Mouse (Mus musculus): ENCODE results near the gene Casz1. TPM values are rescaled to one million over a fixed set of nuclear protein-coding genes. Genes with fewer than 3 reads are reported as not detected.

The Casz1 gene
- total RNA-seq, 1 experiment from 2014 or later: 7.0 TPM

DNA sequence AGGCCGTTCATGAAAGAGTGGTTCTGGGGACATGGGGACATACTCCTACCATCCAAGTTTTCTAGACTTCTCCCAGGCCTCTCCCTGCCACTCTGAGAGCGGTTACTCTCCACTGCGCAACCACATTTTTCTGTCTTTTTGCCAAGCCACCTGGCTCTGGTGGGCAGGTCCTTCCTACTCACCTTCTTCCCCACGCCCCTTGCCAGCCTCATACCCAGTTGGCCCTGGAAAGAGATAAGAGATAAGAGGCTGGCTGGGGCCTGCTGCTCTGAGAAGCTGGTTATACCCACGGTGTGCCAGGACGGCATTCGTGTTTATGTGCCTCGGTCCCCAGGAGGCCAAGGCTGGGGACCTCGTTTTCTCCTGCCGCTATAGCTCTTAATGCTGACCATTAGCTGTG is 102.6 kb downstream of the Casz1 start:
- no peak for DNase-seq

GRCm38 (mm10) chr4:148908214-148908681 is 104.0 kb downstream of the Casz1 start:
- peak; percentile 42 for DNase-seq

DNA sequence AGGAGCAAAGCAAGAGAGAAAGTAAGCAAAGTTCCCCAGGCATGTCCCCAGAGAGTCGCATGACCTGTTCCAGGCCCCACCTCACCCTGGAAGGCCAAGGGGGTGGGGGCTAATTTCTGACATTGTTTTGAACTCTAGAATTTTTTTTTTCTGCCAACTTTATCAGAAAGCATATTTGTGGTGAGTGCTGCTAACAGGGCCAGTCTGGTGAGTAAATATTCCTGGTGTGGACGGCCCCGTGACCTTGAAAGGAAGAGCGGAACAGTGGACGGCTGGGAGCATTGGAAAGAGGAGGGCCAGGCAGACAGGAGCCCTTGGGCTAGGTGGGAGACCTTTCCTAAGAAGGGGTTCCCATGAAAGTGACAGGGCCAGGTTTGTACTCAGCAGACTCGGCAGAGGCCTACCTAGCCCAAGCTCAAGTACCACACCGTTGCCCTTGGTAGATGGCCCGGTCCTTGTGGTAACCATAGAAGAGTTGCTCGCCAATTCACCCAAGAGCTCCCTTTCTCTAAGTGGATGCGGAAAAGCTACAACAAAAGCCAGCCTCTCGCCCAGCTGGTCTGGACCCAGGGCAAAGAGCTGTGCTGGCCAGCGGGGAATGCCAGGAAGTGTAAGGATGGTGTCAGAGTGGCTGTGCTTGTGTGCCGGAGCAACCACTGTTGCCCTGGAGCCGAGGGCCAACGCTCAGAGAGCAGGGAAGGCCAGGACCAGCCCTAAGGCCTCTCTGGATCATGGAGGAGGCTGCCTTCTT is 104.7 kb downstream of the Casz1 start:
- peak; percentile 22 for DNase-seq

DNA sequence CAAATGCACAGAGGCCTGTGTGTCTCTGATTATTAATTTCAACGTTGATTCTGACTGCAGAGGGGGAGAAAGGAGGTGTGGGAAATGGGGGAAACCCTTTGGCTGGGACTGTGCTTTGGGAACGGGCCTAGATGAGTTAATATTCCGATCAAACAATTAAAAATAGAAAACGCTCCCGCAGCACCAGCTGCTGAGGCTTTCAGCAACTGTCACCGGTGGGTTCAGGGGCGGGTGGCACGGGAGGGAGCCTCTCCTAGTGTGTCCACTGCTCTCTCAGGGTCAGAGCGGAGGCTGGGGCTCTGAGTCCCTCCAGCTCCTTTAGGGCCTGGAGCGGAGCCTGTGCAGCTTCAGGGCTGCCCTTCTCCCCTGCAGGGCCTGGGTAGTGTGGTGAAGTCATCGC is 105.3 kb downstream of the Casz1 start:
- no peak for DNase-seq

DNA sequence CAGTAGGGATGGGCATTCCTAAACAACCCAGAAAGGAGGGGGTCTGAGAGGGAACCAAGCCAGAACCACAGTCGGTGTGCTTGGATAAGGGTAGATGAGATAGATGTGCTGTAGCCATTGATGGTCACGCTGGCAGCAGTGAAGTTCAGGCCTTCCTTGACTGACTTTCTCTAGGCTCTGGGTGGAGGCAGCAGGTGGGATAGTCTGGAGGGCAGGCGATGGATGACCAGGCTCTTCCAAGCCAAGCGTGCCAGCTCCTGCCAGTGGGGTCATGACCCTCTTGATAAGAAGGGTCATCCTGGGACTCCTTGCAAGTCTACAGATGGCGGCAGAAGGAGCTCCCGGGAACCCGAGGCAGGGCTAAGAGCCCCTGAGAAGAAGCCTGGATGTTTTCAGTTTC is 107.9 kb downstream of the Casz1 start:
- no peak for DNase-seq

GRCm38 (mm10) chr4:148912826-148913590 is 108.8 kb downstream of the Casz1 start:
- no peak for DNase-seq

DNA sequence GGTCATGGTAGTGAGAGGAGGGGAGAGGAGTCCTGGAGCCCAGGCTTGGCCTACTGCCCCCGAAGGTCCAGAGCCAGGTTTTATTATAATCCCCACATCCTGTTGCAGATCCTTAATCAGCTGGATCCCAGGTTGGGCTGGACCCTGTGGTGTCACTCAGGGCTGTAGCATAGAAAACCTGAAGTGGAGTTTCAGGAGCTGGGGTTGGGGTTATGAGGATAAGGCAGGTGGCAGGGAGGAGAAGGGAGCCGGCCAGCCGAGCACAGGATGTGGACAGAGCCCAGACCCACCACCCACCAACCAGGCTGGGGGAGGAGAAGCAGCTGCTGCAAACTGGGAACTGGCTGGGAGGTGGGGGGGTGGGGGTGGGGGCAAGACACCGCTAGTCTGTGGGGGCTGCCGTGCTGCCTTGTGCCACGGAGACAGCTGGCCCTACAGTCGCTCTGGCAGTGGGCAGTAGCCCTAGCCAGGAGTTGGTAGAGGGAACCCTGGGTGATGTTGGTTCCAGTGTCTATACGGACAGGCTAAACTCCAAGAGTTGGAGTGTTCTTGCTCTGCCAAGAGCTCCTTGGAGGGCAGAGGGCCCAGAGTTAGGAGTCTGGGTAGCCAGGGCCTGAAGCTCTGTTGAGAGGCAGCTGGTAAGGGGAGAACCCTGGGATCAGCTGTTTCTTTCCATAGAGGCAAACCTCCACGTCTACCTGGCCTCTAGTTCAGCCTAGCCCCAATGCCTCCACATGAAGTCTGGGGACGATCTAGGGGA is 110.8 kb downstream of the Casz1 start:
- peak; percentile 75 for DNase-seq

DNA sequence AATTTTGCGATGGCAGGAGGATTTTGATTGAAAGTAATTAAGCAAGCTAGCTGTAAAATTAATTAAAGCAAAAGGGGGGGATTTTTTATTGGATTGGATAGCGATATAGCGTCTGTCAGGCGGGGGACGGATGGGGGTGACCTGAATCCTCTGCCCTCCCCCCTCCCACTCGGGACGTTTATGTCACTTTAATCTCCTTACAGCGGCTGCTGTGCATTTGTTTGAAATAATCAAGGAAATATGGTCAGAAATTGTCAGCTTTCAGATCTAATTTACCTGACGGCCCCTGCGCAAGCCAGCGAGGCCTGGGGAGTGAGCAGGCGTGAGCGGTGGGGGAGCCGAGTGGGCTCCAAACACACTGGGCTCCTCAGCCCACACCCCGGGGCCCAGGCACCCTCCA is 111.6 kb downstream of the Casz1 start:
- DNase-seq: no peak

DNA sequence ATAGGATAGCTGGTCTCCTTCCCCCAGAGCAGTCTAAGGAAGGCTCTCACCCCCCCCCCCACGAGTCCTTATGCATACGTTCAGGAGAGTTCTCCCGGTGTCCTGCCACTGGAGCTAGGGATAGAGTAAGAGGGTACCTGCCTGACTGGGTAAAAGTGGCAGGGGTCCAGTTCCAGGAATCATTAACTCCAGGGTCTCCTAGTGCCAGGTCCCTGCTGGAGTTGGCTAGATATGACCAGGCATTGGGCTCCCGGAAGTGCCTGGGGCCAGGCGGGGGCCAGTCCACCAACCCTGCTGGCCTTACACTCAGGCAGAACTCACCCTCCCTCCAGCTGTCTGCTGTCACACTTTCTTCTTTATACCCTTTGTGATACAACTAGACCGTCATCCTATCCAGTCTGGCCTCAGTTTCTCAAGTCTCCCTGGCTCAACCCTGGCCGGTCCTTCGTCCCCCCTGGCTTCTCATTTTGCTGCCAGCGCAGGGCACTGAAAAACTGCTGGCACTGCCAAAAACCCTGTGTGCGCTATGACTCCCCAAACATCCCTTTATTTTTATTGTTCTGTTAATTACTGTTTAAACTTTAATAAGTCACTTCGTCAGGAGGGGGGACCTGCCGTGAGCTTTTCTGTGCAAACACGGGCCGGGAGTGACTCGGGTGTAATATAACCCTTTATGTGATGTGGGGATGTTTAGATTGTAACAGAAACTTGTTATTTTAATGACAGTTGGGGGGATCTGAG is 114.6 kb downstream of the Casz1 start:
- DNase-seq: no peak

DNA sequence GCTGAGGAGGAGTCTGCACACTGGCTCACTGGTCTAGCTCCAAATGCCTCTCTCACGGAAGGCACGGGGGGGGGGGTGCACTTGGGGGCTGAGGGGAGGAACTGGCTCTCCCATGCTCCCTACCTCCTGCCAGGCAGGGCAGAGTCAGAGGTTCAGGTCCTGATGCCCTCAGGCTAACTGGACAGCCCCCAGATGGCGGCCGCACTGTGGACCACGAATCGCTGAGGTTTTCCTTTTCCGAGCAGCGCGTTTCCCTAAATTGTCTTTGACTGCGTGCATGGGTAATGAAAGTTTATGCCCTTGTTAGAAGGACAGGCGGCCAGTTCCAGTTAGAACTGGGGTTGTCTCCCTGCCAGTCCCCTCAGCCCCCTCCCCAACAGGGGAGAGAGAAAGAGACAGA is 116.4 kb downstream of the Casz1 start:
- DNase-seq: no peak

DNA sequence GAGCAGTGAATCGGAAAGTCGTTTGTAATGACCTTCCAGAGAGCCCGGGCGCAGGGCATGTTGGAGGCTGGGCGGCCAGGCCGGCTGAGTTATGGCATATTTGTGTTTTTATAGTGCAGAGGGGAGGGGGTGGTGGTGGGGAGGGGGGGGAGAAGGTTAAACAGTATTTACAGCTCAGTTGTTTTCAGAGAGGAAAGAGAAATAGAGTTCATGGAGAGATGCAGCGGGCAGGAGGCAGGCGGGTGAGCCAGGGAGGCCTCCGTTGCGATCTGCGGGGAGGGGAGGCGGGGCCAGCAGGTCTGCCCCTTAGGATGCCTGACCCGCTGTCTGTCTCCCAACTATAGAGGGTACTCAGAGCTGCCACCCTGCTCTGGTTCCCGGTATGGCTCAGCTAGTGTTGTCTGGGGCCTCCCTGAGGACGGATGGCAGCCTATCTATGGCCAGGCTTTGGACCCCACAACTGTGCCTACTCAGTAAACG is 118.0 kb downstream of the Casz1 start:
- DNase-seq: peak; percentile 47

GRCm38 (mm10) chr4:148923414-148923813 is 119.2 kb downstream of the Casz1 start:
- no peak for DNase-seq

- DNase-seq: no peak
Measured at GRCm38 (mm10) chr4:148923976-148924375, 119.7 kb downstream of the Casz1 start.

- peak; percentile 54 for DNase-seq
Measured at GRCm38 (mm10) chr4:148925589-148926359, 121.5 kb downstream of the Casz1 start.

GRCm38 (mm10) chr4:148926459-148926858 is 122.2 kb downstream of the Casz1 start:
- DNase-seq: no peak

DNA sequence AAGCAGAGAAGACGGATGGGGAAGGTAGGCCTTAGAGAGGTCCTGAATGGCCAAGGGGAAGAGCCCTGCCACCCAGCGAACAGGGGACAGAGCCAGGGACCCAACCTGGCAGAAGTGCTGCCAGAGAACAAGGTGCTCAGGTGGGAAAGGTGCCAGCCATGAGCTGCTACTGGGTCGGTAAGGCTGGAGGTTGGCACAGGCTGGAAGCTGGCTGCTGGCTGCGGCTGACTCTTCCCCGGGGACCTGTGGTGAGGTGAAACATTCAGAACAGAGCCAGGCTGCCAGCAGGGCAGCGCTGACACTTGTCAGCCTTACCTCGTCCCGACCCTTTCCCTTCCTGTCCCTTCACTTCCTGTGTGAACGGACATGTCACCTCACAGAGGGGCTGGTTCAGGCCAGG is 124.1 kb downstream of the Casz1 start:
- DNase-seq: peak; percentile 64

DNA sequence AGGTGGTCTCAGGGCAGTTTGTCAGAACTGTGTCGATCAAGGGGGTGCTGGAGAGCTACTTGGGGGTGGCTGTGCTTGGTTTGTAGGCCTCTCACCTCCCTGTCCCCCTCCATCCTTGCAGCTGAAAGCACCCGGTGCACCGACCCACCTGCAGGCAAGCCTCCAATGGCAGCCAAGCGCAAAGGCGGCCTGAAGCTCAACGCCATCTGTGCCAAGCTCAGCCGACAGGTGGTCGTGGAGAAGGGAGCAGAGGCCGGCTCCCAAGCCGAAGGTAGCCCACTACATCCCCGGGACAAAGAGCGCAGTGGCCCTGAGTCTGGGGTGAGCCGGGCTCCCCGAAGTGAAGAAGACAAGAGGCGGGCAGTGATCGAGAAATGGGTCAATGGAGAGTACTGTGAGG is 124.6 kb downstream of the Casz1 start:
- no peak for DNase-seq

- DNase-seq: no peak
Measured at GRCm38 (mm10) chr4:148930721-148931229, 126.5 kb downstream of the Casz1 start.

- DNase-seq: no peak
Measured at GRCm38 (mm10) chr4:148933109-148933508, 128.9 kb downstream of the Casz1 start.

DNA sequence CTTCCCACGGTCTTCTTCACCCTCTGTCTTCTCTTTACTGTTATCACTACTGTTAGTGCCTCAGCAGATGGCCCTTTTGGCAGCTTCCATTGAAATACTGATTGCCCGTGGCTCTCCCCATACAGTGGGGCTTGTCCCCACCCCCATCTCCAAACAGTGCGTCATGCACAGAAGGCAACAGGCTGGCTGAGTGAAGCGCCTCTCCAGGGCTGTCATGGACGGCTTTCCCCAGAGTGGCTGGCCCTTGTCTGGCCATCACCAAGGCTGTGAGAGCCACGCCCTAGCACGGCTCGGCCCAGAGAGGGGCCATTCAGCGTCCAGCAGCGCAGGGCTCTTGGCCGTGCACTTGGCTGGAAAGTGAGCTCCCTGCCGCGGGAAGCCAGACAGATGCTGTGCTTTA is 131.0 kb downstream of the Casz1 start:
- peak; percentile 45 for DNase-seq

DNA sequence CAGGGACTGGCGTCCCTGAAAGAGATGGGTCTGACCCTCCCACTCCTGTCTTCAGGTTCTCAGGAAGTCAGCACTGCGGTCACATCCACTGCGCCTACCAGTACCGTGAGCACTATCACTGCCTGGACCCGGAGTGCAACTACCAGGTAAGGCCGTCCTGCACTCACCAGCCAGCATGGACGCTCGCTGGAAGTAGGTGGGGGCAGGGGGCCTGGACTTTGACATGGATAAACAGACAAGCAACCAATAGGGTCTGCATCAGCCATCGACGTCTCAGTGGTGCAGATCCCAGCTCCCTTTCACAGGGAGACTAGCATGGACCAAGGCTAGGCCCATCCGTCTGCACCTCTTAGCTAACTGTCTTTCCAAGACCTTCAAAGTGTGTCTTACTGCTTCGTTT is 131.9 kb downstream of the Casz1 start:
- no peak for DNase-seq

All from adrenal gland, postnatal 14 days (tissue).